Mouse (Mus musculus): ENCODE results near the gene Gabarapl1. TPM values are rescaled to one million over a fixed set of nuclear protein-coding genes. Genes with fewer than 3 reads are reported as not detected.

Gabarapl1 gene
- polyA plus RNA-seq, 1 experiment: 296 TPM

DNA sequence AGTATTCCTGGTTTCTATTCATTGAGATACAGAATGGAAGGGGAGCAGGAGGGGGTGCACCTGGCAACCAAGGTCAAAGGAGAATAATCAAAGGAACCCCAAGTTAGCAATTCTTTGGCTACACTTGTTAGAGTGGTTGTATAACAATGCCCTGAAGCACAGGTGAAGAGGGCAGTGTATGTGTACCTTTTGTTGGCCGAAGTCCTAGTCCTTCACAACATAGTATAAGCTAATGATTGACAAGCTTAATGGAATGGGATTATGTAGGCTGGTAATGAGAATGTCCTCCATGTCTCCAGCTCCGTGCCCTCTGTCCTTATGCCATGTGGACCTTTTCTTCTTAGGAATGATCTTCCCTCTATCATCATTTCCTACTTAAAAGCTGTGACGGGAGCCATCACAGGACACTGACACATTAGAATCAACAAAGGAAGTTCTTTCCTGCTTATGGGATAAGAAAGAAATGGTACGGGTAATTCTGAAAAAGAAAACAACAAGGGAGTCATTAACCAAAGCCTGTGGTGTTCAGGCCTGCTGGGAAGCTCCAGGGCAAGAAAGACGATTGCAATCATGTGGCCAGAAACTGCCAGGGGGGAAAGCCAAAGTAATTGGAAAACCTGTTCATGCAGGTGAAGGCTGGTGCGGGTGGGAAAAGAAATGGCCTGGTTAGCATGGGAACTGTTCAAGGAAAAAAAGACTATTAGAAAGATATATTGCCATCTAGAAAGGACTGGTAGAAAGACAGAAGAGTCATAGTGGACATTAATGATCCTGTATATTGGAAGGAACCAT is 22.6 kb upstream of the Gabarapl1 start:
- H3K36me3 ChIP-seq (ENCODE audit: control insufficient read depth, insufficient read depth, low read length): no peaks in the 10 kb centered on the region

DNA sequence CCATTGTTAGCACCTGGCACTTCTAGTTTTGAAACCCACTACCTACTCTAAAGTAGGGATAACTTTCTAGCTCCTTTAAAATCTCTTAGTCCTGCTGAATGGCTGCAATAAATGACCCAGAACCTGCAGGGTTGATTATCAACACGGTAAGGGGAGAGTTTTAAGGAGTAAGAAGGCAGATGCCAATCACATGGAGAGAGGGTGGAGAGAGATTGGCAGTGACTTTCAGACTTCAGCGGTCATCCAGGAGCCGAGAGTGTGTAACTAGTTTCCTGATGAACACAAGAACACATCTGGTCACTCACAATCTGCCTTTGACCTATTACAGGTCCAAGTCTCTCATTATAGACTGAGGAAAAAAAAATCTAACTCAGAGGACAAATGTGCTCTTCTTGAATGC is 20.6 kb upstream of the Gabarapl1 start, which contains the start of gene Tmem52b:
TSS of gene Tmem52b (plus strand) at position 189 of the 400 bp plus-strand sequence.
- Histone ChIP-seq H3K27me3 (ENCODE audit: control insufficient read depth, insufficient read depth, low read length) (no peaks in the 10 kb centered on the region), H3K36me3 (ENCODE audit: control insufficient read depth, insufficient read depth, low read length) (no peaks in the 10 kb centered on the region), H3K27ac (ENCODE audit: control insufficient read depth, insufficient read depth, low read depth, low read length) (no peak within 1 kb of the TSS), H3K4me3 (ENCODE audit: control insufficient read depth, low read depth, low read length) (no peak within 1 kb of the TSS), H3K4me1 (ENCODE audit: control insufficient read depth, insufficient read depth, low read length) (peaks cover 3% of the 10 kb centered on the region; the same call in 1 of the 2 replicates)
- TF ChIP-seq CTCF (IDR thresholded peaks at IDR 0.05; ENCODE audit: control insufficient read depth, insufficient read depth, insufficient replicate concordance, low read depth, low read length) (no peak), POLR2A (IDR thresholded peaks at IDR 0.05; ENCODE audit: control insufficient read depth, low read depth, low read length) (no peak)

More for the DNA sequence above, 22.6 kb upstream of the Gabarapl1 start:
- no peaks in the 10 kb centered on the region for H3K27me3 ChIP-seq (ENCODE audit: control insufficient read depth, insufficient read depth, low read length)
- TF ChIP-seq CTCF (IDR thresholded peaks at IDR 0.05; ENCODE audit: control insufficient read depth, insufficient read depth, insufficient replicate concordance, low read depth, low read length) (no peak), POLR2A (IDR thresholded peaks at IDR 0.05; ENCODE audit: control insufficient read depth, low read depth, low read length) (no peak)
- no peak overlapping the region for H3K4me3 ChIP-seq (ENCODE audit: control insufficient read depth, low read depth, low read length)
- no peaks in the 10 kb centered on the region for H3K4me1 ChIP-seq (ENCODE audit: control insufficient read depth, insufficient read depth, low read length)
- H3K27ac ChIP-seq (ENCODE audit: control insufficient read depth, insufficient read depth, low read depth, low read length): no peak overlapping the region

DNA sequence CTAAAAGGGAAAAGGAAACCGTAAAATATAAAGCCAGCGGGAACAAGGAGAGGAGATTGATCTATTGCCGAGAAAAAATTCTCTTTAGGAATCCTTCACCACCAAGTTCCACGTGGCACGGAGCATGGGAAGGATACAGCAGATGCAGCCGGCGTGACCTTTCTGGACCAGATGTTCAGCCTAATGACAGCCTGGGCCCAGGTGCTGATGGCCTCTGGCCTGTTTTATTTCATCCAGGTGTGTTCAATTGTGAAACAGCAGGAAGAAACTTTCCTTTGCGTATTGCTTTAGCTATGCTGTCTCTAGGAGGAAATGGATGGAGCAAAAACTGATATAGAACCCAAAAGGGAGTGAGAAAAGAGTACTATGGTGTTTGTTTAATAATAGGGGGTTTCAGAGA is 20.1 kb upstream of the Gabarapl1 start:
- TF ChIP-seq CTCF (IDR thresholded peaks at IDR 0.05; ENCODE audit: control insufficient read depth, insufficient read depth, insufficient replicate concordance, low read depth, low read length) (no peak), POLR2A (IDR thresholded peaks at IDR 0.05; ENCODE audit: control insufficient read depth, low read depth, low read length) (no peak)

DNA sequence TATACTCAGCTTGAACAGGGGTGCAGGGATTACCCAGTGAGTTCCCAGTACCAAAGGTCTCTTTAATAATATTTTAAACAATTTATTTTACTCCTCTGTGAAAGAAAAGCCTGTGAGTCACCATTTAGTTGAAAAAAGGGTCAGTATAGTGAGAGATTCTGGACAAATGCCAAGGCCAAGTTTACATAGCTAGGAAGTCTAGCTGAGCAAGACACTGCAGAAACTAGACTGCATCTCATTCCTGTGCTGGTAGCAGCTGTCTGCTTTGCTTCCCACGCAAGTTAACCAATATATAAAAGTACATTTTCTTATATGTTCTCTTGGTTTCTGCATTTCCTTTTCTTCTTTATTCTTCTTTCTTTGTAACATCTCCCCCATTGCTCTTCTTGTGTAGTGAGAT is 19.6 kb upstream of the Gabarapl1 start:
- TF ChIP-seq POLR2A (IDR thresholded peaks at IDR 0.05; ENCODE audit: control insufficient read depth, low read depth, low read length) (no peak), CTCF (IDR thresholded peaks at IDR 0.05; ENCODE audit: control insufficient read depth, insufficient read depth, insufficient replicate concordance, low read depth, low read length) (no peak)
- Histone ChIP-seq H3K27ac (ENCODE audit: control insufficient read depth, insufficient read depth, low read depth, low read length) (no peak overlapping the region), H3K4me3 (ENCODE audit: control insufficient read depth, low read depth, low read length) (no peak overlapping the region), H3K27me3 (ENCODE audit: control insufficient read depth, insufficient read depth, low read length) (no peaks in the 10 kb centered on the region), H3K36me3 (ENCODE audit: control insufficient read depth, insufficient read depth, low read length) (no peaks in the 10 kb centered on the region), H3K4me1 (ENCODE audit: control insufficient read depth, insufficient read depth, low read length) (peaks cover 3% of the 10 kb centered on the region; the same call in 1 of the 2 replicates)

More for the DNA sequence above, 20.1 kb upstream of the Gabarapl1 start:
- Histone ChIP-seq H3K36me3 (ENCODE audit: control insufficient read depth, insufficient read depth, low read length) (no peaks in the 10 kb centered on the region), H3K4me1 (ENCODE audit: control insufficient read depth, insufficient read depth, low read length) (peaks cover 3% of the 10 kb centered on the region; the same call in 1 of the 2 replicates), H3K27me3 (ENCODE audit: control insufficient read depth, insufficient read depth, low read length) (no peaks in the 10 kb centered on the region), H3K27ac (ENCODE audit: control insufficient read depth, insufficient read depth, low read depth, low read length) (no peak overlapping the region), H3K4me3 (ENCODE audit: control insufficient read depth, low read depth, low read length) (no peak overlapping the region)

DNA sequence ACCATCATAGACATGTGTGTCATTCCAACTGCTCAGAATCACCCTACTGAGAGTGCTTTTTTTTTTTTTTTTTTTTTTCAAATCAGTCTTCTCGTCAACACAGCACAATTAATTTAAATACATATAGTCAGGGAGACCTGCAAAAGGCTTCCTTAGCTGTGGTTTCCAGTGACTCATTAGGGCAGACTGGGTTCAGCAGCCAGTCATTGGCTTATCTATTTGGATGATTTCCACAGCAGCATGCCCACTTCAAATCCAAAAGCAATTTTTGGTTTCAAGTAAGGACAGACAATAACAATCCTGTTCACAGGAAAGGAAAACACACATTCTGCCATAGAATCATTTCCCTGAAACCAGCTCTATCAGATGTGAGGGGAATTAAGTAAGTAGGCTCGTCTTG is 18.6 kb upstream of the Gabarapl1 start:
- peaks cover 3% of the 10 kb centered on the region; the same call in 1 of the 2 replicates for H3K4me1 ChIP-seq (ENCODE audit: control insufficient read depth, insufficient read depth, low read length)
- no peaks in the 10 kb centered on the region for H3K27me3 ChIP-seq (ENCODE audit: control insufficient read depth, insufficient read depth, low read length)
- no peaks in the 10 kb centered on the region for H3K36me3 ChIP-seq (ENCODE audit: control insufficient read depth, insufficient read depth, low read length)
- H3K27ac ChIP-seq (ENCODE audit: control insufficient read depth, insufficient read depth, low read depth, low read length): no peak overlapping the region
- TF ChIP-seq CTCF (IDR thresholded peaks at IDR 0.05; ENCODE audit: control insufficient read depth, insufficient read depth, insufficient replicate concordance, low read depth, low read length): no peak
- no peak for TF ChIP-seq POLR2A (IDR thresholded peaks at IDR 0.05; ENCODE audit: control insufficient read depth, low read depth, low read length)
- H3K4me3 ChIP-seq (ENCODE audit: control insufficient read depth, low read depth, low read length): no peak overlapping the region

DNA sequence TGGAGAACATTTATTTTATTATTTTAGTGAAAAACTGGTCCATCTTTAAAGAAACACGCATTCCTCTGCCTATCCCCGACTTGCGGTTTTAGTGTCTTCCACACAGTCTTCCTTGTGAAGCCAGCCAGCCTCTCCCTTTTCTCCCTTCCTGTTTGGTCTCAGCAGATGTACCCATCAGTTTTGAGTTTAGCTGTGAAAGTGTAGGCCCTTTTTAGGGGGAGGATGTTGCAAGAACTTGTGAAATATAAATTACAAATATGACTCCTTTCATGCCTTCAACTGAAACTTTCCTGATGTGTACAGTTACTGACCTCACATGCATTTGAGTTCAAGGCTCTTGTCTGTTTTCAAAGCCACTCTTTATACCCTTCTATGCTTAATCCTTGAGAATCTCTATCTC is 17.9 kb upstream of the Gabarapl1 start:
- H3K36me3 ChIP-seq (ENCODE audit: control insufficient read depth, insufficient read depth, low read length): no peaks in the 10 kb centered on the region
- peaks cover 3% of the 10 kb centered on the region; the same call in 1 of the 2 replicates for H3K4me1 ChIP-seq (ENCODE audit: control insufficient read depth, insufficient read depth, low read length)
- no peaks in the 10 kb centered on the region for H3K27me3 ChIP-seq (ENCODE audit: control insufficient read depth, insufficient read depth, low read length)
- H3K4me3 ChIP-seq (ENCODE audit: control insufficient read depth, low read depth, low read length): no peak overlapping the region
- H3K27ac ChIP-seq (ENCODE audit: control insufficient read depth, insufficient read depth, low read depth, low read length): no peak overlapping the region
- TF ChIP-seq POLR2A (IDR thresholded peaks at IDR 0.05; ENCODE audit: control insufficient read depth, low read depth, low read length) (no peak), CTCF (IDR thresholded peaks at IDR 0.05; ENCODE audit: control insufficient read depth, insufficient read depth, insufficient replicate concordance, low read depth, low read length) (no peak)

DNA sequence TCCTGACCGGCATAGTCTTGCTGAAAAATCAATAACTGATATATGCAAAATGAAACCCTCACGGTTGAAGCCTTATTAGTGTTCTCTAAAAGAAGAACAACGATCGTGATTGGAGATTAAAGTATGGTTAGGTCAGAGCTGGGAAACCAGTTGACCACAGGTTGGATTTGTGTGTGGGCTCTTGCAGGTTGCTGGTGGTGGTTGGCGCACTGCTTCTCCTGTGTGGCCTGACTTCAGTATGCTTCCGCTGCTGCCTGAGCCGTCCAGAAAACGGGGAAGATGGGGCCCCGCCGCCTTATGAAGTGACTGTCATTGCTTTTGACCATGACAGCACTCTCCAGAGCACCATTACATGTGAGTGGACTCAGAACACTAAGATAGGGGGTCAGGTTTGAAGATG is 16.6 kb upstream of the Gabarapl1 start:
- Histone ChIP-seq H3K4me3 (ENCODE audit: control insufficient read depth, low read depth, low read length) (no peak overlapping the region), H3K27ac (ENCODE audit: control insufficient read depth, insufficient read depth, low read depth, low read length) (no peak overlapping the region), H3K27me3 (ENCODE audit: control insufficient read depth, insufficient read depth, low read length) (no peaks in the 10 kb centered on the region), H3K4me1 (ENCODE audit: control insufficient read depth, insufficient read depth, low read length) (peaks cover 3% of the 10 kb centered on the region; the same call in 1 of the 2 replicates), H3K36me3 (ENCODE audit: control insufficient read depth, insufficient read depth, low read length) (no peaks in the 10 kb centered on the region)
- no peak for TF ChIP-seq POLR2A (IDR thresholded peaks at IDR 0.05; ENCODE audit: control insufficient read depth, low read depth, low read length)
- no peak for TF ChIP-seq CTCF (IDR thresholded peaks at IDR 0.05; ENCODE audit: control insufficient read depth, insufficient read depth, insufficient replicate concordance, low read depth, low read length)

Data from testis, adult 2 months (tissue).